Mouse (Mus musculus): Measurements from ENCODE around the gene Npas3. TPM values are rescaled to one million over a fixed set of nuclear protein-coding genes. Genes with fewer than 3 reads are reported as not detected.

Npas3 gene
- total RNA-seq, 1 experiment from 2014 or later = not detected

GRCm38 (mm10) chr12:53671846-53672245, 423.4 kb downstream of the Npas3 start:
- ATAC-seq (replicated peaks; ENCODE audit: low read depth, poor library complexity, severe bottlenecking) = no peak

GRCm38 (mm10) chr12:53677091-53677630, 428.7 kb downstream of the Npas3 start:
- ATAC-seq (replicated peaks; ENCODE audit: low read depth, poor library complexity, severe bottlenecking) = no peak

- no peak for ATAC-seq (replicated peaks; ENCODE audit: low read depth, poor library complexity, severe bottlenecking)
These were observed 429.7 kb downstream of the Npas3 start for GRCm38 (mm10) chr12:53678166-53678565.

GRCm38 (mm10) chr12:53679161-53679560, 430.7 kb downstream of the Npas3 start:
- no peak for ATAC-seq (replicated peaks; ENCODE audit: low read depth, poor library complexity, severe bottlenecking)

GRCm38 (mm10) chr12:53680501-53680900, 432.0 kb downstream of the Npas3 start:
- ATAC-seq (replicated peaks; ENCODE audit: low read depth, poor library complexity, severe bottlenecking) = no peak

- ATAC-seq (replicated peaks; ENCODE audit: low read depth, poor library complexity, severe bottlenecking) = no peak
These were observed 433.6 kb downstream of the Npas3 start for GRCm38 (mm10) chr12:53682036-53682435.

GRCm38 (mm10) chr12:53692471-53692870, 444.0 kb downstream of the Npas3 start:
- ATAC-seq (replicated peaks; ENCODE audit: low read depth, poor library complexity, severe bottlenecking) = no peak

GRCm38 (mm10) chr12:53694346-53694745, 445.9 kb downstream of the Npas3 start:
- ATAC-seq (replicated peaks; ENCODE audit: low read depth, poor library complexity, severe bottlenecking) = no peak

GRCm38 (mm10) chr12:53695324-53695723, 446.8 kb downstream of the Npas3 start:
- ATAC-seq (replicated peaks; ENCODE audit: low read depth, poor library complexity, severe bottlenecking) = no peak

- ATAC-seq (replicated peaks; ENCODE audit: low read depth, poor library complexity, severe bottlenecking) = no peak
These were observed 449.2 kb downstream of the Npas3 start for GRCm38 (mm10) chr12:53697645-53698044.

- ATAC-seq (replicated peaks; ENCODE audit: low read depth, poor library complexity, severe bottlenecking) = no peak
These were observed 450.2 kb downstream of the Npas3 start for GRCm38 (mm10) chr12:53698483-53699227.

GRCm38 (mm10) chr12:53719896-53720295, 471.4 kb downstream of the Npas3 start:
- ATAC-seq (replicated peaks; ENCODE audit: low read depth, poor library complexity, severe bottlenecking) = no peak

GRCm38 (mm10) chr12:53722156-53722555, 473.7 kb downstream of the Npas3 start:
- ATAC-seq (replicated peaks; ENCODE audit: low read depth, poor library complexity, severe bottlenecking) = no peak

- ATAC-seq (replicated peaks; ENCODE audit: low read depth, poor library complexity, severe bottlenecking) = no peak
These were observed 474.5 kb downstream of the Npas3 start for GRCm38 (mm10) chr12:53722718-53723698.

GRCm38 (mm10) chr12:53729275-53729674, 480.8 kb downstream of the Npas3 start:
- ATAC-seq (replicated peaks; ENCODE audit: low read depth, poor library complexity, severe bottlenecking) = no peak

- no peak for ATAC-seq (replicated peaks; ENCODE audit: low read depth, poor library complexity, severe bottlenecking)
These were observed 490.2 kb downstream of the Npas3 start for GRCm38 (mm10) chr12:53738549-53739292.

GRCm38 (mm10) chr12:53746653-53747052, 498.2 kb downstream of the Npas3 start:
- no peak for ATAC-seq (replicated peaks; ENCODE audit: low read depth, poor library complexity, severe bottlenecking)

GRCm38 (mm10) chr12:53749375-53749774, 500.9 kb downstream of the Npas3 start:
- ATAC-seq (replicated peaks; ENCODE audit: low read depth, poor library complexity, severe bottlenecking) = no peak

- ATAC-seq (replicated peaks; ENCODE audit: low read depth, poor library complexity, severe bottlenecking) = no peak
These were observed 504.0 kb downstream of the Npas3 start for GRCm38 (mm10) chr12:53752281-53753072.
